Mouse (Mus musculus): ENCODE measurements around the gene Mrpl18. TPM values are rescaled to one million over a fixed set of nuclear protein-coding genes. Genes with fewer than 3 reads are reported as not detected.
"Not testable (repeated sequence)": the region's sequence is repeated elsewhere in the genome, so short reads cannot be mapped to it uniquely, and the experiment has no call there.

Gene Mrpl18
- polyA plus RNA-seq, 1 experiment from 2014 or later = 188 TPM

DNA sequence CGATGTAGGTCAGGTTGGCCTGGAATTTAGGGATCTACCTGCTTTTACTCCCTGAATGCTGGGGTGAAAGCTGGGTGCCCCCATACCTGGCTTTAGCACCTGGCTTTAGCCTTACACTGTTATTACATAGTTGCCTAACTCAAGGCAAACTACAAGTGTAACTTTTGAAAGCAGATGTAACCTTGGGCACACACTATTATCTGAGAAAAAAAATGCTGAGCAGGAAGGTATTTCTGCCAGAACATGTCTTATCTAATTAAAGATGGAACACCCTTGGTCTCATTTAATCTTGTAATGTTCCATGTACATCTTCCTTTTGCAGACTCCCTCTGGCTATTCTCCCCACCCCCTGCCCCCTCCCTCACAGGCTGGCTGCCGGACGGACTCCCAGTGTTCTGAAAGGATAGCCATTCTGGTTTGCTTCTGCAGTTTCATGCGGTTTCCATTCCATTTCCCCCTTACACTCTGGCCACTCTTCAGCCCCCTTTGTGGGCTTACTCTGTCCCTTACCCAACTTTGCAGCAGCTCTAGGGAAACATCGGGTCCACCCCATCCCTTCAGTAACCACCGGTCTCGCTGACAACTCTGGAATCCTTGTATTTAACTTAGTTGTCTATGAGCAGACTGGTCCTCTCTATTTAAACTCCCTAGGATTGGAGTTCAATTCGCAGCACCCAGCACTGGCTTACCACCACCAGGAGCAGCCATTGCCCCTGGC lies 25.6 kb upstream of the Mrpl18 start:
- Histone ChIP-seq H3K27ac (replicated peaks; ENCODE audit: low read depth, low read length) (no peak overlapping the region), H3K4me1 (ENCODE audit: control insufficient read depth, insufficient read depth, low read length) (no peaks in the 10 kb centered on the region), H3K27me3 (ENCODE audit: control insufficient read depth, insufficient read depth, low read length) (no peaks in the 10 kb centered on the region), H3K9me3 (replicated peaks; ENCODE audit: control insufficient read depth, low read length) (no peaks in the 10 kb centered on the region), H3K36me3 (replicated peaks; ENCODE audit: control insufficient read depth, insufficient read depth, low read depth, low read length) (peaks cover 7% of the 10 kb centered on the region), H3K4me3 (ENCODE audit: low read depth, low read length) (no peak overlapping the region), H3K4me2 (ENCODE audit: low read depth, low read length) (no peak overlapping the region), H3K9ac (replicated peaks; ENCODE audit: low read length) (no peak overlapping the region)
- WGBS = 75% methylated on average over 8 of the region's 8 CpGs
- ATAC-seq (replicated peaks; ENCODE audit: insufficient number of reproducible peaks, low FRiP score, low TSS enrichment, low read depth) = no peak
- DNase-seq (ENCODE audit: low spot score) = no peak

DNA sequence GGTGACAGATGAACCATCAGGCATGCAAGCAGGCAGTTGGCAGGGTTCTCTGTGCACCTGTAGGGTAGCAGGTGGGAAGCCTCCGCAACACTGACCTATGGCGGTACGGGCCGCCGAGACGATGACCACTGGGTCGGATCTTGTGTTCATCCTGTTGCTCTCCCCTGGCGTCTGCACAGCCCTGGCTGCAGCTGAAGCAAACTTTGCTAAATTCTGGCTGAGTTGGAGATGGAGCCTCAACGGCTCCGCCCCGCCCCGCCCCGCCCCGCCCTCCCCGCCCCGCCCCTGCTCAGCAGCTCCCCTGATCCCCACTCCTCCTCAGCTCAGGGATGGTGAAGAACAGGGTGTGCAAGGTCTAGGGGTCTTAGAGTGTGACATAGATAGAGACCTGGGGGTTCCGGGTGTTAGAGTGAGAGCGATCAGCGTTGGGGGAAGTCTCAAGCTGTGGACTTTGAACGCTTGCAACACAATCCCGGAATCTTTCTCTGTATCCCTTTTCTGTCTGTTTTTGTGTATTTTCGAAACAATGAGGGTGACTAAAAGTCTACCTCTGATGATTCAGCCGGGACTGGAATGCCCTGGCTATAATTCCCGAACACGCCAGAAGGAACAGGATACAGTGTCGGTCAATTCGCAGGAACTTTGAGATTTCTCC lies 24.1 kb upstream of the Mrpl18 start, which contains the start of gene Acat3:
Gene Acat3, minus strand, starts transcription at position 450 of the 655 bp plus-strand sequence.
- H3K4me1 ChIP-seq (ENCODE audit: control insufficient read depth, insufficient read depth, low read length) = no peaks in the 10 kb centered on the region
- DNase-seq (ENCODE audit: low spot score) (no peak), ATAC-seq (replicated peaks; ENCODE audit: insufficient number of reproducible peaks, low FRiP score, low TSS enrichment, low read depth) (peak; percentile 69)
- H3K27ac ChIP-seq (replicated peaks; ENCODE audit: low read depth, low read length) = no peak within 1 kb of the TSS
- no peaks in the 10 kb centered on the region for H3K27me3 ChIP-seq (ENCODE audit: control insufficient read depth, insufficient read depth, low read length)
- peaks cover 4% of the 10 kb centered on the region for H3K36me3 ChIP-seq (replicated peaks; ENCODE audit: control insufficient read depth, insufficient read depth, low read depth, low read length)
- peak within 1 kb of the TSS; percentile 41 for H3K4me2 ChIP-seq (ENCODE audit: low read depth, low read length)
- no peak within 1 kb of the TSS for H3K4me3 ChIP-seq (ENCODE audit: low read depth, low read length)
- WGBS = 20% methylated on average over 26 of the region's 27 CpGs
- H3K9ac ChIP-seq (replicated peaks; ENCODE audit: low read length) = no peak within 1 kb of the TSS
- H3K9me3 ChIP-seq (replicated peaks; ENCODE audit: control insufficient read depth, low read length) = no peaks in the 10 kb centered on the region

DNA sequence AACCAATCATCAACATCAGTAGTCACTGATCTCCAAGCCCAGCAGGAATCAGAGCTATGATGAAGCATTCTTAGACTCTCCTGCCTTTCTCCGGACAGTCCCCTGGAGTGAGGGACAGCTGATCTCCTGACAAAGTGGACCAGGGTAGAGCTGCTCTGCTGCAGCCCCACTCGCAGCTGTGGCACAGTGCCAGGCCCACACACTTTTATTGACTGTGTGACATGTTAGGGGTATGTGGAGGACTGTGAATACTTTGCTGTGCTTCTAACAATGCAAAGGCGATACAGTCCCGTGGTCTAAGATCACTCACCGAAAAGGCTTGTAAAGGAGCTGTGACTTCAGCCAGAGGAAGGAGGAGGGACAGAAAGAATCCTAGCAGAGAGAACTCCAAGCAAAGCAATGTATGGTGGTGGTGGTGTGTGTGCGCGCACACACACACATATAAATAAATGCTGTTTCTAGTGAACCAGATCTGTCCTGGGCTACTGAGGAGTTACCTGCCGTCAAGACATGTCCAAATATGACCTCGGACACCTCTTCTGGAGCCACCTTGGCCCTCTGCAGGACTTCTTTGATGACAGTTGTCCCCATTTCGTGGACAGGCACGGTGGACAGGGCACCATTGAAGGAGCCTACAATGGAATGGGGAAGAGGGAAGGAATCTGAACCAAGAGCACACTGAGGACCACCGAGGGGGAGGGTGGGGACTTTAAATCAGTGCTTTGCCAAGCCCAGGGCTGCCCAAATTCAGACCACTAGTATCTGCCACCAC lies 23.4 kb upstream of the Mrpl18 start:
- 57% methylated on average over 2 of the region's 12 CpGs for WGBS
- peak; percentile 40; the same call in 1 of the 2 replicates for ATAC-seq (replicated peaks; ENCODE audit: insufficient number of reproducible peaks, low FRiP score, low TSS enrichment, low read depth)
- H3K27me3 ChIP-seq (ENCODE audit: control insufficient read depth, insufficient read depth, low read length); DNase-seq (ENCODE audit: low spot score); H3K4me1 ChIP-seq (ENCODE audit: control insufficient read depth, insufficient read depth, low read length); H3K9ac ChIP-seq (replicated peaks; ENCODE audit: low read length); H3K36me3 ChIP-seq (replicated peaks; ENCODE audit: control insufficient read depth, insufficient read depth, low read depth, low read length); H3K9me3 ChIP-seq (replicated peaks; ENCODE audit: control insufficient read depth, low read length); H3K27ac ChIP-seq (replicated peaks; ENCODE audit: low read depth, low read length); H3K4me3 ChIP-seq (ENCODE audit: low read depth, low read length): not testable (repeated sequence)
- H3K4me2 ChIP-seq (ENCODE audit: low read depth, low read length) = peak overlapping the region; percentile 41

DNA sequence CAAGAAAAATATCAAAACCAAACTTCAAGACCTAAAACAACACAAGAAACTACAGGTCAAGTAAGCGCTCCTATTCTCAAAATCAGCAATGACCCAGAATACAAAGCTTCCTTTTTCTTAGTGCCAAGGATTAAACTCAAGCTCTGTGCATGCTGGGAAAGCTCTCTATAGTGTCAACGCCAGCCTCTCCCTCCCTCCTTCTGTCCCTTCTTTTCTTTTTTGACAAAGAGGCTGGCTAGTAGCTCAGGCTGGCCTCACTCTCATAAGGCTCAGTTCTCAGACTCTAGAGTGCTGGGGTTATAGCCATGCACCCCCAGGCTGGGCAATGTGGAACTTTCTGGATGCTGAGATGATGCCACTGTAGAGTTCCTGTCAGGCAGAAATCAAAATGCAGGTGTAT lies 21.9 kb upstream of the Mrpl18 start:
- DNase-seq (ENCODE audit: low spot score) = no peak
- Histone ChIP-seq H3K27ac (replicated peaks; ENCODE audit: low read depth, low read length) (no peak overlapping the region), H3K9me3 (replicated peaks; ENCODE audit: control insufficient read depth, low read length) (no peaks in the 10 kb centered on the region), H3K4me1 (ENCODE audit: control insufficient read depth, insufficient read depth, low read length) (no peaks in the 10 kb centered on the region), H3K4me3 (ENCODE audit: low read depth, low read length) (no peak overlapping the region), H3K27me3 (ENCODE audit: control insufficient read depth, insufficient read depth, low read length) (no peaks in the 10 kb centered on the region), H3K4me2 (ENCODE audit: low read depth, low read length) (no peak overlapping the region), H3K9ac (replicated peaks; ENCODE audit: low read length) (no peak overlapping the region), H3K36me3 (replicated peaks; ENCODE audit: control insufficient read depth, insufficient read depth, low read depth, low read length) (no peaks in the 10 kb centered on the region)
- no peak for ATAC-seq (replicated peaks; ENCODE audit: insufficient number of reproducible peaks, low FRiP score, low TSS enrichment, low read depth)
- 56% methylated on average over 2 of the region's 2 CpGs for WGBS

DNA sequence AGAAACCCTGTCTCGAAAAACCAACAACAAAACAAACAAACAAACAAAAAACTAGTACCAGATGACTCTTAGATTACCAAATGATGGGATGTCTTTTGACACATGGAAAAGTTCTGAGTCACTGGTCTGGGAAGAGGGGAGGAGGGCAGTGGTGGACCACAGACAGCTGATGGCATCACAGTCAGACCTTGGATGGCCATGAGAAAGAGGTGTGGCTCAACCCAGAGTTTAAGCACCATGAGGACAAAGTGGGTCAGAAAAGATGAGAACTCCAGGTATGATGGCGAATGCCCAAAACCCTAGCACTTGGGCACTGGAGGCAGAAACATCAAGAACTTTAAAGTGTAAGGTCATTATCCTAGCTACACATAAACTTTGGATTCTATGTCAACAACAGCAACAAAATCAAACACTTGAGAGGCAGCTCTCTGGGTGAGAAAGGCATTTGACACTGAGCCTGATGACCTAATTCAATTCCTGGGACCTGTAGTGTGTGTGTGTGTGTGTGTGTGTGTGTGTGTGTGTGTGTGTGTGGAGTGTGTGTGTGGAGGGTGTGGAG lies 21.3 kb upstream of the Mrpl18 start:
- H3K27ac ChIP-seq (replicated peaks; ENCODE audit: low read depth, low read length) = no peak overlapping the region
- ATAC-seq (replicated peaks; ENCODE audit: insufficient number of reproducible peaks, low FRiP score, low TSS enrichment, low read depth) = no peak
- 77% methylated on average over 2 of the region's 2 CpGs for WGBS

DNA sequence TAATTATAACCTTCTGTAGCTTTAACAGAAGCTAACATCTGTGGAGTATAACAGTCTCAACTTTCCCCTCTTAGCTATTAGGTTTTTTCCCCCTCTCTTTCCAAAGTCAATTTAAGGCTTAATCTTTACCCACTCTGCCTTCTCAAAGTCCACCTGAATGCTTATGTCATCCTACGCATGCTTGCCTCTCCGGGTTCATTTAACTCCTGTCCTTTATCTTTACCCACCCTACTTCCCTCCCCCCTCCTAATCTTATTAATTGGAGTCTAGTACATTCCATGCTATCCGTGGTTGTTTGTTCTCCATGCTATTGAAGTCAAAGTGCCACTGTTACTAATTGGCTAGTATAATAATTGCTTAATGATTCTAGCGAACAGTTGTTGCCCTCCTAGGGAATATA lies 19.6 kb upstream of the Mrpl18 start:
- ATAC-seq (replicated peaks; ENCODE audit: insufficient number of reproducible peaks, low FRiP score, low TSS enrichment, low read depth) (no peak), DNase-seq (ENCODE audit: low spot score) (no peak)
- Histone ChIP-seq H3K27ac (replicated peaks; ENCODE audit: low read depth, low read length) (no peak overlapping the region), H3K4me2 (ENCODE audit: low read depth, low read length) (no peak overlapping the region), H3K27me3 (ENCODE audit: control insufficient read depth, insufficient read depth, low read length) (no peaks in the 10 kb centered on the region), H3K36me3 (replicated peaks; ENCODE audit: control insufficient read depth, insufficient read depth, low read depth, low read length) (no peaks in the 10 kb centered on the region), H3K9me3 (replicated peaks; ENCODE audit: control insufficient read depth, low read length) (no peaks in the 10 kb centered on the region), H3K4me3 (ENCODE audit: low read depth, low read length) (no peak overlapping the region), H3K9ac (replicated peaks; ENCODE audit: low read length) (no peak overlapping the region), H3K4me1 (ENCODE audit: control insufficient read depth, insufficient read depth, low read length) (no peaks in the 10 kb centered on the region)
- WGBS = 62% methylated on average over 4 of the region's 4 CpGs

More for the DNA sequence above, 21.3 kb upstream of the Mrpl18 start:
- H3K4me1 ChIP-seq (ENCODE audit: control insufficient read depth, insufficient read depth, low read length) = no peaks in the 10 kb centered on the region
- no peaks in the 10 kb centered on the region for H3K27me3 ChIP-seq (ENCODE audit: control insufficient read depth, insufficient read depth, low read length)
- no peak overlapping the region for H3K4me3 ChIP-seq (ENCODE audit: low read depth, low read length)
- H3K9ac ChIP-seq (replicated peaks; ENCODE audit: low read length) = no peak overlapping the region
- H3K9me3 ChIP-seq (replicated peaks; ENCODE audit: control insufficient read depth, low read length) = no peaks in the 10 kb centered on the region
- no peak for DNase-seq (ENCODE audit: low spot score)
- no peak overlapping the region for H3K4me2 ChIP-seq (ENCODE audit: low read depth, low read length)
- no peaks in the 10 kb centered on the region for H3K36me3 ChIP-seq (replicated peaks; ENCODE audit: control insufficient read depth, insufficient read depth, low read depth, low read length)

DNA sequence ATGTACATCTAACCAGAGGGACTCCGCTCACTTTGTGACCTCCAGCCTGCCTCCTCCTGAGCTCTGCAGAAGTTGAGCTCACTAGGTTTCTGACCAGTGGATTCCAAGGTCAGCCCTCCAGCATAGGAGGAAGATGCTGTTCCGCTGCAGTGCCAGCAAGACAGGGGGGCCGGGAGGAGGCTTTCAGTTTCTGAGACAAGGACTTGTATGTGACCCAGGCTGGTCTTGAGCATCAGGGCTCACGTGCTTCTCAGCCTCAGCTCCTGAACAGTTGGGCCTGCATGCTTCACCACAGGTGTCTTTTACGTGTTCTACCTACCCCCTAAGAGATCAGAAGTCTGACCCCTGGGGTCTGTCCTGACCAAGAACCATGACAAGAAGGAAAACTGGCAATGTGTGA lies 15.4 kb upstream of the Mrpl18 start:
- 89% methylated on average over 5 of the region's 5 CpGs for WGBS
- not testable (repeated sequence) for ATAC-seq (replicated peaks; ENCODE audit: insufficient number of reproducible peaks, low FRiP score, low TSS enrichment, low read depth); H3K9ac ChIP-seq (replicated peaks; ENCODE audit: low read length); DNase-seq (ENCODE audit: low spot score); H3K4me1 ChIP-seq (ENCODE audit: control insufficient read depth, insufficient read depth, low read length); H3K27me3 ChIP-seq (ENCODE audit: control insufficient read depth, insufficient read depth, low read length); H3K4me3 ChIP-seq (ENCODE audit: low read depth, low read length); H3K27ac ChIP-seq (replicated peaks; ENCODE audit: low read depth, low read length); H3K4me2 ChIP-seq (ENCODE audit: low read depth, low read length); H3K9me3 ChIP-seq (replicated peaks; ENCODE audit: control insufficient read depth, low read length); H3K36me3 ChIP-seq (replicated peaks; ENCODE audit: control insufficient read depth, insufficient read depth, low read depth, low read length)

All from embryonic facial prominence, embryonic 11.5 days (tissue).